Comparison of ENCODE assay signal across 13 mouse cellular contexts in the genomic region with DNA sequence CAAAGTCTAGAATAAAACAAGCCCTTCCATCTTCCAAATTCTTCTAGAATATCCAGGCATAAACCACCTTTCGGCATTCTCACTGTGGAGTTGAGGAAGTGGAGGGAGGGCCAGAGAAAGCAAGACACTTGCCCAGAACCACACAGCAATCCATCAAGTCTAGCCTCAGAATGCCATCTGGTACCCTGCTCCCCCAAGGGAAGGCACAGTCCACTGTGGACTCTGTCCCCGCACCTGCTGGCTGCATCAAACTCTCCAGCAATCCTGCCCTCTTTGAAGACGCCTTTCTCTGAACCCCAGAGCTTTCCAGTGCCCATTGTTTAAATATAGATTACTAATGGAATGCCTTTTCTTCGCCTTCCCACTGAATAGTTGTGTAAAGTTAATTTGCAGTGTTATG.
DNase-seq lines count a peak whose midpoint lies in the region; ATAC-seq and TF ChIP-seq lines count a peak whose summit lies in the region.
"Had no signal": no experiment of that assay in that cellular context is flagged by ENCODE, and none has a peak within 500 bp of the region (broad histone marks: within the 10 kb centered on the region; RNA-seq: fewer than 3 reads in every experiment).

No protein-coding gene starts in this region.

- peaks cover 74% of the 10 kb centered on the region for H3K36me3 ChIP-seq in forebrain, embryonic 10.5 days (replicated peaks)
- no peaks in the 10 kb centered on the region for H3K36me3 ChIP-seq in forebrain, postnatal 0 days (ENCODE audit: insufficient read depth)
- no peaks in the 10 kb centered on the region; the same call in 1 of the 2 replicates for H3K36me3 ChIP-seq in kidney, embryonic 15.5 days
- peaks cover 6% of the 10 kb centered on the region; the same call in 1 of the 2 replicates for H3K36me3 ChIP-seq in kidney, embryonic 14.5 days (ENCODE audit: control insufficient read depth, insufficient read depth, low read length)
- peaks cover 14% of the 10 kb centered on the region for H3K36me3 ChIP-seq in hindbrain, embryonic 12.5 days
- H3K36me3 ChIP-seq in macrophage (ENCODE audit: inconsistent target), result peaks cover 11% of the 10 kb centered on the region

- no peak for ATAC-seq in forebrain, postnatal 0 days
- ATAC-seq in kidney, embryonic 15.5 days (replicated peaks; ENCODE audit: low FRiP score), result no peak
- no peak for ATAC-seq in kidney, embryonic 14.5 days (ENCODE audit: low FRiP score, low TSS enrichment)
- ATAC-seq in hindbrain, embryonic 12.5 days (ENCODE audit: low FRiP score), result no peak
- ATAC-seq: intestine, postnatal 0 days had no signal

- peak overlapping the region; percentile 44; the same call in 1 of the 2 replicates for H3K27ac ChIP-seq in forebrain, embryonic 10.5 days
- no peak overlapping the region for H3K27ac ChIP-seq in forebrain, postnatal 0 days (ENCODE audit: low read depth, low read length)
- H3K27ac ChIP-seq in kidney, embryonic 15.5 days, result 0 out of 2 replicates have a peak overlapping the region, but pooled peaks have one; percentile 6
- H3K27ac ChIP-seq in kidney, embryonic 14.5 days (ENCODE audit: low read depth, low read length), result no peak overlapping the region
- H3K27ac ChIP-seq in hindbrain, embryonic 12.5 days, result peak overlapping the region; percentile 49; the same call in 1 of the 2 replicates
- H3K27ac ChIP-seq in macrophage, result 0 out of 2 replicates have a peak overlapping the region, but pooled peaks have one; percentile 99

- no peak overlapping the region for H3K4me3 ChIP-seq in forebrain, embryonic 10.5 days
- no peak overlapping the region for H3K4me3 ChIP-seq in forebrain, postnatal 0 days (ENCODE audit: low read depth, low read length)
- no peak overlapping the region for H3K4me3 ChIP-seq in kidney, embryonic 15.5 days (replicated peaks)
- no peak overlapping the region for H3K4me3 ChIP-seq in kidney, embryonic 14.5 days (ENCODE audit: low read length)
- no peak overlapping the region for H3K4me3 ChIP-seq in hindbrain, embryonic 12.5 days
- no peak overlapping the region for H3K4me3 ChIP-seq in macrophage (ENCODE audit: inconsistent target)
- H3K4me3 ChIP-seq: erythroblast, embryonic 14.5 days; limb, embryonic 15.5 days had no signal

- H3K9ac ChIP-seq in forebrain, postnatal 0 days, result no peak overlapping the region
- no peak overlapping the region for H3K9ac ChIP-seq in kidney, embryonic 15.5 days
- no peak overlapping the region for H3K9ac ChIP-seq in kidney, embryonic 14.5 days (ENCODE audit: low read depth, low read length)
- H3K9ac ChIP-seq in hindbrain, embryonic 12.5 days, result no peak overlapping the region
- H3K9ac ChIP-seq: limb, embryonic 15.5 days had no signal

- peaks cover 100% of the 10 kb centered on the region for H3K79me2 ChIP-seq in macrophage (ENCODE audit: inconsistent target)

- WGBS in forebrain, embryonic 10.5 days, result 69% methylated on average over 4 of the region's 4 CpGs
- 42% methylated on average over 4 of the region's 4 CpGs for WGBS in forebrain, postnatal 0 days
- 78% methylated on average over 4 of the region's 4 CpGs for WGBS in kidney, embryonic 15.5 days
- 76% methylated on average over 4 of the region's 4 CpGs for WGBS in kidney, embryonic 14.5 days
- 63% methylated on average over 4 of the region's 4 CpGs for WGBS in hindbrain, embryonic 12.5 days
- WGBS in macrophage (ENCODE audit: missing documents), result 83% methylated on average over 4 of the region's 4 CpGs

- no peak overlapping the region for H3K4me2 ChIP-seq in forebrain, postnatal 0 days (ENCODE audit: low read depth)
- no peak overlapping the region for H3K4me2 ChIP-seq in kidney, embryonic 15.5 days
- no peak overlapping the region for H3K4me2 ChIP-seq in kidney, embryonic 14.5 days (replicated peaks; ENCODE audit: low read depth, low read length)
- no peak overlapping the region for H3K4me2 ChIP-seq in hindbrain, embryonic 12.5 days (replicated peaks)
- H3K4me2 ChIP-seq: limb, embryonic 15.5 days had no signal

- no peaks in the 10 kb centered on the region for H3K9me3 ChIP-seq in forebrain, embryonic 10.5 days
- no peaks in the 10 kb centered on the region for H3K9me3 ChIP-seq in forebrain, postnatal 0 days (ENCODE audit: low read length)
- no peaks in the 10 kb centered on the region for H3K9me3 ChIP-seq in kidney, embryonic 15.5 days (replicated peaks)
- H3K9me3 ChIP-seq in kidney, embryonic 14.5 days (ENCODE audit: control insufficient read depth, low read length), result no peaks in the 10 kb centered on the region
- no peaks in the 10 kb centered on the region for H3K9me3 ChIP-seq in hindbrain, embryonic 12.5 days (replicated peaks)
- H3K9me3 ChIP-seq: limb, embryonic 15.5 days had no signal

- TF ChIP-seq CTCF in forebrain, postnatal 0 days (IDR thresholded peaks at IDR 0.05; ENCODE audit: low read depth), result no peak

- no peak for DNase-seq in forebrain, embryonic 10.5 days (ENCODE audit: extremely low spot score, low spot score)
- DNase-seq in forebrain, postnatal 0 days, result no peak
- DNase-seq in adrenal gland, postnatal 4 days (ENCODE audit: low spot score in 2 of 2), result no peak
- DNase-seq in MN1 (ENCODE audit: low spot score), result no peak
- DNase-seq: adrenal gland, postnatal 25 days; lung, postnatal 4 days had no signal

- H3K27me3 ChIP-seq in forebrain, embryonic 10.5 days (ENCODE audit: poor library complexity, severe bottlenecking), result no peaks in the 10 kb centered on the region
- H3K27me3 ChIP-seq in forebrain, postnatal 0 days (ENCODE audit: insufficient read depth, low read length), result no peaks in the 10 kb centered on the region
- no peaks in the 10 kb centered on the region for H3K27me3 ChIP-seq in kidney, embryonic 15.5 days
- H3K27me3 ChIP-seq in kidney, embryonic 14.5 days (ENCODE audit: control insufficient read depth, insufficient read depth, low read length), result no peaks in the 10 kb centered on the region
- no peaks in the 10 kb centered on the region for H3K27me3 ChIP-seq in hindbrain, embryonic 12.5 days
- H3K27me3 ChIP-seq: limb, embryonic 15.5 days had no signal

- H3K4me1 ChIP-seq in forebrain, embryonic 10.5 days, result peaks cover 95% of the 10 kb centered on the region
- peaks cover 5% of the 10 kb centered on the region for H3K4me1 ChIP-seq in forebrain, postnatal 0 days (ENCODE audit: insufficient read depth)
- H3K4me1 ChIP-seq in kidney, embryonic 15.5 days, result peaks cover 89% of the 10 kb centered on the region
- peaks cover 71% of the 10 kb centered on the region for H3K4me1 ChIP-seq in kidney, embryonic 14.5 days (ENCODE audit: control insufficient read depth, insufficient read depth, low read length)
- H3K4me1 ChIP-seq in hindbrain, embryonic 12.5 days, result peaks cover 90% of the 10 kb centered on the region

Comparison
In these comparisons a context has a peak if more than half of its experiments do, and no peak if none do; other contexts are left out.
1. H3K27ac ChIP-seq: peak in forebrain, embryonic 10.5 days (single experiment), kidney, embryonic 15.5 days (single experiment), hindbrain, embryonic 12.5 days (single experiment) and macrophage (single experiment); none in forebrain, postnatal 0 days (single experiment) and kidney, embryonic 14.5 days (single experiment).